ENCODE assay signal across 8 mouse cellular contexts in the genomic region with DNA sequence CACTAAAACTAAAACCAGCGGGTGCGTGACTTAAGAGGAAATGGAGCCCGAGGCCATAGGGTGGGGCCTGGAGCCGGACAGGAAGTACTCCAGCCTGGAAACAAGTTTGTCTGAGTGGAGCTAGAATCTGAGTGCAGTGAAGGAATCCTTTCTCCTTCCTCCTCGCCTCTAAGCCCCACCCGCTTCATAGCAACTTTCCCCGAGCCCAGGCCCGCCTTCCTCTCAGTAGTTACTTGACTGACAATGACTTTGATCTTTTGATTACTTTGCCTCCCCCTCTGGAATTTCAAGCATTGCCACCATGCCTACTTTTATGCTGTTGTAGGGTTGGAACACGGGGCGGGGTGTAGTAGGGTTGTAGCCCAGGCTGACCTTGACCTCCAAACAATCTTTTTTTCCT. TPM values are rescaled to one million over a fixed set of nuclear protein-coding genes. Genes with fewer than 3 reads are reported as not detected.
A peak's percentile ranks its signal among the peaks of the same experiment; 100 is the strongest.
DNase-seq lines count a peak whose midpoint lies in the region; ATAC-seq and TF ChIP-seq lines count a peak whose summit lies in the region.

No protein-coding gene starts in this region.

- H3K9ac ChIP-seq in kidney, embryonic 15.5 days: no peak overlapping the region
- H3K9ac ChIP-seq in midbrain, postnatal 0 days (replicated peaks; ENCODE audit: low read length, poor library complexity, severe bottlenecking): no peak overlapping the region

- H3K27ac ChIP-seq in kidney, embryonic 15.5 days: peak overlapping the region; percentile 60
- H3K27ac ChIP-seq in midbrain, postnatal 0 days (ENCODE audit: low read depth, low read length): no peak overlapping the region

- ATAC-seq in kidney, embryonic 15.5 days (replicated peaks; ENCODE audit: low FRiP score): no peak
- ATAC-seq in midbrain, postnatal 0 days (ENCODE audit: low FRiP score): no peak

- no peaks in the 10 kb centered on the region for H3K27me3 ChIP-seq in kidney, embryonic 15.5 days
- H3K27me3 ChIP-seq in midbrain, postnatal 0 days (ENCODE audit: insufficient read depth, low read length): no peaks in the 10 kb centered on the region

- intact Hi-C loops in gastrocnemius, postnatal 14 days (cut with DNase I; ENCODE audit: low total_unique reads): no loop called here

- no peak for TF ChIP-seq CTCF in midbrain, postnatal 0 days (IDR thresholded peaks at IDR 0.05)

- H3K9me3 ChIP-seq in kidney, embryonic 15.5 days (replicated peaks): no peaks in the 10 kb centered on the region
- no peaks in the 10 kb centered on the region for H3K9me3 ChIP-seq in midbrain, postnatal 0 days (ENCODE audit: low read length)

- 33% methylated on average over 10 of the region's 10 CpGs for WGBS in kidney, embryonic 15.5 days
- 66% methylated on average over 10 of the region's 10 CpGs for WGBS in midbrain, postnatal 0 days

- H3K4me2 ChIP-seq in kidney, embryonic 15.5 days: peak overlapping the region; percentile 32
- H3K4me2 ChIP-seq in midbrain, postnatal 0 days (ENCODE audit: low read depth, low read length, poor library complexity, severe bottlenecking): no peak overlapping the region

- no peaks in the 10 kb centered on the region for H3K36me3 ChIP-seq in kidney, embryonic 15.5 days
- no peaks in the 10 kb centered on the region for H3K36me3 ChIP-seq in midbrain, postnatal 0 days (ENCODE audit: insufficient read depth, low read length)

- peaks cover 9% of the 10 kb centered on the region for H3K4me1 ChIP-seq in kidney, embryonic 15.5 days
- no peaks in the 10 kb centered on the region for H3K4me1 ChIP-seq in midbrain, postnatal 0 days (ENCODE audit: insufficient read depth, low read length)

- peak; percentile 16 for DNase-seq in gastrocnemius, postnatal 14 days
- DNase-seq in gastrocnemius, postnatal 25 days: no peak
- peak; percentile 18 for DNase-seq in forelimb bud, embryonic 11.5 days (ENCODE audit: low read depth, low spot score)
- DNase-seq in mesoderm, embryonic 11.5 days (ENCODE audit: low read depth, low spot score): peak; percentile 24
- DNase-seq in midbrain, postnatal 0 days (ENCODE audit: low spot score): no peak
- DNase-seq in layer of hippocampus, adult 9-10 months (ENCODE audit: low spot score): no peak
- no peak for DNase-seq in right cerebral cortex, postnatal 14 days

- no peak overlapping the region for H3K4me3 ChIP-seq in kidney, embryonic 15.5 days (replicated peaks)
- H3K4me3 ChIP-seq in midbrain, postnatal 0 days (ENCODE audit: low read depth, low read length): no peak overlapping the region

RNA-seq across cellular contexts. Expression of gene Nrf1, which starts 21.0 kb away (rescaled TPM):
- 10 to 100 TPM; 10.2 to 11.5 TPM for total RNA-seq in gastrocnemius, postnatal 14 days (2021)
- 10 to 100 TPM in 1 of 2 experiments, 1 to 10 TPM in 1; 9.0 to 11.6 TPM for total RNA-seq in gastrocnemius, postnatal 25 days (2021)
- polyA plus RNA-seq in kidney, embryonic 15.5 days (2015; fragmentation: Nextera tagmentation; extraction: Ambion mirVana): 57.3 and 63.0 TPM in 2 replicates
- 37.2 and 46.6 TPM in 2 replicates for total RNA-seq in midbrain, postnatal 0 days (2014; rRNA removed)
- polyA plus RNA-seq in midbrain, postnatal 0 days (2015; fragmentation: Nextera tagmentation; extraction: Ambion mirVana): 19.9 and 21.3 TPM in 2 replicates

Comparison
In these comparisons a context has a peak if more than half of its experiments do, and no peak if none do; other contexts are left out.
1. DNase-seq: peak in gastrocnemius, postnatal 14 days (single experiment), forelimb bud, embryonic 11.5 days (single experiment) and mesoderm, embryonic 11.5 days (single experiment); none in gastrocnemius, postnatal 25 days (single experiment), midbrain, postnatal 0 days (single experiment), layer of hippocampus, adult 9-10 months (single experiment) and right cerebral cortex, postnatal 14 days (single experiment).